17 mouse cellular contexts compared by ENCODE assay signal in the genomic region with DNA sequence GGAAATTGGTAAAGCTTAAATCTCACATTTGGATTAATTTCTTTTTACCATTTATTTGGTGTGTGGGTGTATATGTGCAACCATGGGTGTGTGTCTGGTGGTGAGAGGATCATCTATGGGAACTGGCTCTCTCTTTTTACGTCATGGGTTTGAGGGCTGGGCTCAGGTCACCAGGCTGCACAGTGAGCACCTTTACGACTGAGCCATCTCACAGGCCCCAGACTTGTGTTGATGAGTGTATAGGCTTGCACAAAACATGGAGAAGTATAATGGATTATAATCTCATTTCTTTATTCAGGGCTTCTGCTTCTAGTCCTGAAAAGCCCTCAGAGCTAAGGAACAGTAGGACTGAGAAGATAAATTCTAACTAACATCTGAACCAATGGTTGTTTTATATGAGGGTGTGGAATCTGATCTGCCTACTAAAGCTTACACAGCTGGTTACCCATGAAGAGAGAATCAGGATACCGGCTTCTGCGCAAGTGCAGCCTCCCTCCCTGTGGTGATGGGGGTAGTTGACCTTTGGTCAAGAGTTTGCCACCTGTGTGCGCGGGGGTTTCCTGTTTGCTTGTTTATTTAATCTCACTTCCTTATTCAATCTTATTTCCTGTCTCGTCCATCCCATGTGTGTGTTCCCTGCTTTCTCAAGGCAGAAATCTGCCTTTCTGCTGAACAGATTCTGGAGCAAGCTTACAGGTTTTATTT.
DNase-seq lines count a peak whose midpoint lies in the region; TF ChIP-seq lines count a peak whose summit lies in the region.
"Had no signal": no experiment of that assay in that cellular context is flagged by ENCODE, and none has a peak within 500 bp of the region (broad histone marks: within the 10 kb centered on the region; RNA-seq: fewer than 3 reads in every experiment).

No protein-coding gene starts in this region.

- TF ChIP-seq EP300 in CH12.LX (IDR thresholded peaks at IDR 0.05; ENCODE audit: low read length): peak; percentile 78

- no peaks in the 10 kb centered on the region for H3K27me3 ChIP-seq in CH12.LX (replicated peaks)
- H3K27me3 ChIP-seq: megakaryocyte, embryonic 14.5 days had no signal

- TF ChIP-seq CTCF in CH12.LX (conservative IDR thresholded peaks at IDR 0.05 in 1 of 2, IDR thresholded peaks at IDR 0.05 in 1 of 2; ENCODE audit: low read depth in 2 of 2, low read length in 2 of 2): no peak

- DNase-seq in embryo, embryonic 11 days: peak; percentile 21
- DNase-seq in embryo, embryonic 10.5 days (ENCODE audit: low spot score): no peak
- no peak for DNase-seq in CH12.LX (ENCODE audit: extremely low read depth)
- DNase-seq in kidney, adult 9 months: peak; percentile 71
- DNase-seq in kidney, postnatal 4 days: peak; percentile 47 to 67
- no peak for DNase-seq in cerebellum, postnatal 36 days
- no peak for DNase-seq in c-Kit-positive CD71-positive TER-119-positive erythroid progenitor cells, embryonic 14.5 days (ENCODE audit: low spot score)
- no peak for DNase-seq in layer of hippocampus, adult 9-11 months
- DNase-seq: adrenal gland, adult 2 months; cerebellum, adult 8-10 months; heart, postnatal 4 days; liver; retina, postnatal 1 day had no signal

- no peak; the same call in 1 of the 2 replicates for TF ChIP-seq RAD21 in CH12.LX (IDR thresholded peaks at IDR 0.05; ENCODE audit: low read depth, low read length)

- peaks cover 38 to 61% of the 10 kb centered on the region in 2 experiments for H3K4me1 ChIP-seq in CH12.LX (ENCODE audit: control insufficient read depth in 1 of 2, insufficient read depth in 2 of 2)

- in situ Hi-C loops in CH12.LX (cut with MboI; ENCODE audit: low pct_ligation_motif_present, low pct_unique_long_range_greater_than_20kb, low sequenced_read_pairs): no loop called here

- H3K27ac ChIP-seq in CH12.LX (ENCODE audit: insufficient read depth, low read depth): no peak overlapping the region
- H3K27ac ChIP-seq: heart, embryonic 10.5 days; hindbrain, postnatal 0 days had no signal

- no peaks in the 10 kb centered on the region for H3K79me2 ChIP-seq in CH12.LX (replicated peaks; ENCODE audit: control insufficient read depth, extremely low read depth, insufficient read depth, poor library complexity, severe bottlenecking)

- no peak overlapping the region for H3K9ac ChIP-seq in CH12.LX (ENCODE audit: insufficient read depth, low read depth)

- no peak overlapping the region for H3K4me2 ChIP-seq in CH12.LX (ENCODE audit: insufficient read depth, low read depth, poor library complexity, severe bottlenecking)

- H3K4me3 ChIP-seq in CH12.LX (replicated peaks in 1 of 3; ENCODE audit: low read depth in 2 of 3, low read length in 2 of 3, poor library complexity in 1 of 3): no peak overlapping the region
- H3K4me3 ChIP-seq: erythroblast, embryonic 14.5 days; heart, embryonic 10.5 days; megakaryocyte, embryonic 14.5 days had no signal

- dilution Hi-C loops in CH12.LX (cut with MboI; ENCODE audit: extremely low pct_ligation_motif_present, extremely low pct_unique_long_range_greater_than_20kb, low sequenced_read_pairs): no loop called here

- TF ChIP-seq POLR2A in CH12.LX (IDR thresholded peaks at IDR 0.05; ENCODE audit: low read depth, low read length): no peak

- peaks cover 2% of the 10 kb centered on the region for H3K9me3 ChIP-seq in CH12.LX (replicated peaks; ENCODE audit: low read length)
- H3K9me3 ChIP-seq: heart, embryonic 10.5 days; megakaryocyte, embryonic 14.5 days had no signal

- no peaks in the 10 kb centered on the region for H3K36me3 ChIP-seq in CH12.LX (replicated peaks in 1 of 2; ENCODE audit: control insufficient read depth in 1 of 2, insufficient read depth in 1 of 2, low read length in 1 of 2)
- H3K36me3 ChIP-seq: heart, embryonic 10.5 days had no signal

TF ChIP-seq in CH12.LX, 34 proteins besides CTCF, POLR2A, EP300 and RAD21:
- no peak for TF ChIP-seq MAZ (IDR thresholded peaks at IDR 0.05; ENCODE audit: low read depth, low read length)
- no peak for TF ChIP-seq MAX (IDR thresholded peaks at IDR 0.05; ENCODE audit: low read length)
- TF ChIP-seq E2F4 (IDR thresholded peaks at IDR 0.05; ENCODE audit: insufficient replicate concordance, low read depth, low read length): no peak
- no peak for TF ChIP-seq ZNF384 (IDR thresholded peaks at IDR 0.05; ENCODE audit: low read depth, low read length)
- no peak for TF ChIP-seq CHD1 (IDR thresholded peaks at IDR 0.05; ENCODE audit: low read depth, low read length)
- no peak for TF ChIP-seq MYC (IDR thresholded peaks at IDR 0.05; ENCODE audit: low read depth, low read length)
- no peak for TF ChIP-seq GABPA (IDR thresholded peaks at IDR 0.05; ENCODE audit: insufficient replicate concordance, low read depth, low read length)
- peak; percentile 72 for TF ChIP-seq NRF1 (IDR thresholded peaks at IDR 0.05; ENCODE audit: low read depth, low read length)
- no peak for TF ChIP-seq ZMIZ1 (IDR thresholded peaks at IDR 0.05; ENCODE audit: low read depth, low read length)
- peak; percentile 71 for TF ChIP-seq IRF4 (IDR thresholded peaks at IDR 0.05; ENCODE audit: low read depth, low read length)
- peak; percentile 46 for TF ChIP-seq ELF1 (IDR thresholded peaks at IDR 0.05; ENCODE audit: low read depth, low read length)
- TF ChIP-seq MEF2A (IDR thresholded peaks at IDR 0.05; ENCODE audit: borderline replicate concordance, low read depth, low read length): peak; percentile 19; the same call in 1 of the 2 replicates
- TF ChIP-seq ZC3H11A (IDR thresholded peaks at IDR 0.05; ENCODE audit: low read depth, low read length): no peak
- no peak for TF ChIP-seq ZKSCAN1 (IDR thresholded peaks at IDR 0.05; ENCODE audit: borderline replicate concordance, low read depth, low read length)
- no peak for TF ChIP-seq JUND (conservative IDR thresholded peaks at IDR 0.05; ENCODE audit: low read depth, low read length)
- peak; percentile 88 for TF ChIP-seq TCF12 (IDR thresholded peaks at IDR 0.05; ENCODE audit: low read depth, low read length)
- TF ChIP-seq TBP (conservative IDR thresholded peaks at IDR 0.05; ENCODE audit: low read depth, low read length): no peak

Comparison
In these comparisons a context has a peak if more than half of its experiments do, and no peak if none do; other contexts are left out.
1. DNase-seq: peak in embryo, embryonic 11 days (single experiment), kidney, adult 9 months (single experiment) and kidney, postnatal 4 days (2 of 2); none in embryo, embryonic 10.5 days (single experiment), CH12.LX (single experiment), cerebellum, postnatal 36 days (0 of 2), c-Kit-positive CD71-positive TER-119-positive erythroid progenitor cells, embryonic 14.5 days (single experiment) and layer of hippocampus, adult 9-11 months (single experiment).